Mouse (Mus musculus): ENCODE results near the gene Sh3bp2. TPM values are rescaled to one million over a fixed set of nuclear protein-coding genes. Genes with fewer than 3 reads are reported as not detected.

The Sh3bp2 gene
- polyA plus RNA-seq, 1 experiment, result 12.4 TPM

- Histone ChIP-seq H3K4me3 (ENCODE audit: low read depth, low read length) (peak overlapping the region; percentile 55), H3K36me3 (ENCODE audit: control insufficient read depth, insufficient read depth, low read length) (no peaks in the 10 kb centered on the region), H3K27ac (ENCODE audit: insufficient read depth, low read depth, low read length) (peak overlapping the region; percentile 51), H3K27me3 (ENCODE audit: control insufficient read depth, insufficient read depth, low read length) (no peaks in the 10 kb centered on the region), H3K4me1 (ENCODE audit: control insufficient read depth, insufficient read depth, insufficient read length, low read length) (peaks cover 6% of the 10 kb centered on the region)
- WGBS, result 51% methylated on average over 4 of the region's 4 CpGs
- TF ChIP-seq POLR2A (IDR thresholded peaks at IDR 0.05; ENCODE audit: low read depth, low read length) (no peak), CTCF (IDR thresholded peaks at IDR 0.05; ENCODE audit: extremely low read depth, insufficient read length, insufficient replicate concordance, low read depth, low read length) (no peak)
Measured at GRCm38 (mm10) chr5:34543114-34543513, 17.5 kb downstream of the Sh3bp2 start.

- peaks cover 23% of the 10 kb centered on the region for H3K4me1 ChIP-seq (ENCODE audit: control insufficient read depth, insufficient read depth, insufficient read length, low read length)
- H3K36me3 ChIP-seq (ENCODE audit: control insufficient read depth, insufficient read depth, low read length), result peaks cover 3% of the 10 kb centered on the region; the same call in 1 of the 2 replicates
- no peaks in the 10 kb centered on the region for H3K27me3 ChIP-seq (ENCODE audit: control insufficient read depth, insufficient read depth, low read length)
- TF ChIP-seq POLR2A (IDR thresholded peaks at IDR 0.05; ENCODE audit: low read depth, low read length), result no peak
- TF ChIP-seq CTCF (IDR thresholded peaks at IDR 0.05; ENCODE audit: extremely low read depth, insufficient read length, insufficient replicate concordance, low read depth, low read length), result peak; percentile 60; the same call in 1 of the 2 replicates
- H3K4me3 ChIP-seq (ENCODE audit: low read depth, low read length), result no peak overlapping the region
- H3K27ac ChIP-seq (ENCODE audit: insufficient read depth, low read depth, low read length), result no peak overlapping the region
Measured at GRCm38 (mm10) chr5:34547410-34547809, 21.8 kb downstream of the Sh3bp2 start.

- H3K4me1 ChIP-seq (ENCODE audit: control insufficient read depth, insufficient read depth, insufficient read length, low read length), result peaks cover 32% of the 10 kb centered on the region
- 4% methylated on average over 8 of the region's 8 CpGs for WGBS
- no peak for TF ChIP-seq POLR2A (IDR thresholded peaks at IDR 0.05; ENCODE audit: low read depth, low read length)
- no peak for TF ChIP-seq CTCF (IDR thresholded peaks at IDR 0.05; ENCODE audit: extremely low read depth, insufficient read length, insufficient replicate concordance, low read depth, low read length)
Measured at GRCm38 (mm10) chr5:34549135-34549482, 23.5 kb downstream of the Sh3bp2 start.

GRCm38 (mm10) chr5:34549483-34550221 is 24.0 kb downstream of the Sh3bp2 start:
- H3K4me1 ChIP-seq (ENCODE audit: control insufficient read depth, insufficient read depth, insufficient read length, low read length), result peaks cover 32% of the 10 kb centered on the region
- H3K27ac ChIP-seq (ENCODE audit: insufficient read depth, low read depth, low read length), result no peak overlapping the region
- TF ChIP-seq CTCF (IDR thresholded peaks at IDR 0.05; ENCODE audit: extremely low read depth, insufficient read length, insufficient replicate concordance, low read depth, low read length) (no peak), POLR2A (IDR thresholded peaks at IDR 0.05; ENCODE audit: low read depth, low read length) (peak; percentile 17)
- H3K27me3 ChIP-seq (ENCODE audit: control insufficient read depth, insufficient read depth, low read length), result no peaks in the 10 kb centered on the region
- peaks cover 6% of the 10 kb centered on the region; the same call in 1 of the 2 replicates for H3K36me3 ChIP-seq (ENCODE audit: control insufficient read depth, insufficient read depth, low read length)
- peak overlapping the region; percentile 79 for H3K4me3 ChIP-seq (ENCODE audit: low read depth, low read length)
- 1% methylated on average over 49 of the region's 49 CpGs for WGBS

More at GRCm38 (mm10) chr5:34549135-34549482, 23.5 kb downstream of the Sh3bp2 start:
- Histone ChIP-seq H3K4me3 (ENCODE audit: low read depth, low read length) (peak overlapping the region; percentile 79), H3K27me3 (ENCODE audit: control insufficient read depth, insufficient read depth, low read length) (no peaks in the 10 kb centered on the region), H3K36me3 (ENCODE audit: control insufficient read depth, insufficient read depth, low read length) (peaks cover 6% of the 10 kb centered on the region; the same call in 1 of the 2 replicates), H3K27ac (ENCODE audit: insufficient read depth, low read depth, low read length) (no peak overlapping the region)

GRCm38 (mm10) chr5:34550251-34550650 is 24.6 kb downstream of the Sh3bp2 start:
- Histone ChIP-seq H3K27me3 (ENCODE audit: control insufficient read depth, insufficient read depth, low read length) (no peaks in the 10 kb centered on the region), H3K36me3 (ENCODE audit: control insufficient read depth, insufficient read depth, low read length) (peaks cover 6% of the 10 kb centered on the region; the same call in 1 of the 2 replicates), H3K4me1 (ENCODE audit: control insufficient read depth, insufficient read depth, insufficient read length, low read length) (peaks cover 32% of the 10 kb centered on the region), H3K27ac (ENCODE audit: insufficient read depth, low read depth, low read length) (no peak overlapping the region), H3K4me3 (ENCODE audit: low read depth, low read length) (peak overlapping the region; percentile 79)
- WGBS, result 13% methylated on average over 6 of the region's 6 CpGs
- TF ChIP-seq POLR2A (IDR thresholded peaks at IDR 0.05; ENCODE audit: low read depth, low read length) (no peak), CTCF (IDR thresholded peaks at IDR 0.05; ENCODE audit: extremely low read depth, insufficient read length, insufficient replicate concordance, low read depth, low read length) (no peak)

- no peak overlapping the region for H3K27ac ChIP-seq (ENCODE audit: insufficient read depth, low read depth, low read length)
- no peaks in the 10 kb centered on the region for H3K27me3 ChIP-seq (ENCODE audit: control insufficient read depth, insufficient read depth, low read length)
- 81% methylated on average over 4 of the region's 4 CpGs for WGBS
- TF ChIP-seq POLR2A (IDR thresholded peaks at IDR 0.05; ENCODE audit: low read depth, low read length), result no peak
- TF ChIP-seq CTCF (IDR thresholded peaks at IDR 0.05; ENCODE audit: extremely low read depth, insufficient read length, insufficient replicate concordance, low read depth, low read length), result no peak
- peaks cover 30% of the 10 kb centered on the region for H3K4me1 ChIP-seq (ENCODE audit: control insufficient read depth, insufficient read depth, insufficient read length, low read length)
- H3K4me3 ChIP-seq (ENCODE audit: low read depth, low read length), result no peak overlapping the region
- H3K36me3 ChIP-seq (ENCODE audit: control insufficient read depth, insufficient read depth, low read length), result peaks cover 15% of the 10 kb centered on the region
Measured at GRCm38 (mm10) chr5:34551821-34552220, 26.2 kb downstream of the Sh3bp2 start.

GRCm38 (mm10) chr5:34563854-34564253 is 38.2 kb downstream of the Sh3bp2 start:
- peaks cover 38% of the 10 kb centered on the region for H3K36me3 ChIP-seq (ENCODE audit: control insufficient read depth, insufficient read depth, low read length)
- 100% methylated on average over 1 of the region's 1 CpGs for WGBS
- no peaks in the 10 kb centered on the region for H3K4me1 ChIP-seq (ENCODE audit: control insufficient read depth, insufficient read depth, insufficient read length, low read length)
- no peak overlapping the region for H3K27ac ChIP-seq (ENCODE audit: insufficient read depth, low read depth, low read length)
- no peak overlapping the region for H3K4me3 ChIP-seq (ENCODE audit: low read depth, low read length)
- no peaks in the 10 kb centered on the region for H3K27me3 ChIP-seq (ENCODE audit: control insufficient read depth, insufficient read depth, low read length)
- TF ChIP-seq CTCF (IDR thresholded peaks at IDR 0.05; ENCODE audit: extremely low read depth, insufficient read length, insufficient replicate concordance, low read depth, low read length), result no peak
- no peak for TF ChIP-seq POLR2A (IDR thresholded peaks at IDR 0.05; ENCODE audit: low read depth, low read length)

Data from small intestine, adult 2 months (tissue).